Mouse (Mus musculus) urinary bladder, adult 2 months (tissue): Measurements from ENCODE around the gene Ifi213. TPM values are rescaled to one million over a fixed set of nuclear protein-coding genes. Genes with fewer than 3 reads are reported as not detected.
"Not testable (repeated sequence)": the region's sequence is repeated elsewhere in the genome, so short reads cannot be mapped to it uniquely, and the experiment has no call there.

Source experiments
- DNase-seq: peaks from one replicate; pipeline ENCODE4 v3.0.0; 2022; ENCODE audit warnings: low spot score
- polyA plus RNA-seq: library from polyadenylated mRNA; depleted of rRNA; stranded (reverse); fragments of >200 nt; gene quantifications from 2 replicates; pipeline ENCODE4 v1.2.3, GENCODE M21; 2012; rRNA removed

Ifi213 gene
- 3.0 and 3.2 TPM in 2 replicates for polyA plus RNA-seq

GRCm38 (mm10) chr1:173598838-173599494 lies at the start of gene Ifi213:
TSS of gene Ifi213 (minus strand) at chr1:173599274.
- not testable (repeated sequence) for DNase-seq

GRCm38 (mm10) chr1:173645393-173645792 lies 46.3 kb upstream of the Ifi213 start:
- DNase-seq, result no peak

- no peak for DNase-seq
These were observed 35.0 kb upstream of the Ifi213 start for GRCm38 (mm10) chr1:173633969-173634645.

GRCm38 (mm10) chr1:173630622-173631021 lies 31.5 kb upstream of the Ifi213 start, which contains the start of gene Ifi209:
TSS of gene Ifi209 (plus strand) at chr1:173630917.
- not testable (repeated sequence) for DNase-seq

- DNase-seq, result no peak
These were observed 27.6 kb upstream of the Ifi213 start for GRCm38 (mm10) chr1:173626686-173627085.

- DNase-seq, result no peak
These were observed 25.0 kb upstream of the Ifi213 start for GRCm38 (mm10) chr1:173624052-173624451.

GRCm38 (mm10) chr1:173622216-173622615 lies 23.1 kb upstream of the Ifi213 start:
- not testable (repeated sequence) for DNase-seq

GRCm38 (mm10) chr1:173610291-173610690 lies 11.2 kb upstream of the Ifi213 start:
- not testable (repeated sequence) for DNase-seq

- DNase-seq, result not testable (repeated sequence)
These were observed 9.4 kb downstream of the Ifi213 start for GRCm38 (mm10) chr1:173589698-173590097.

- no peak for DNase-seq
These were observed 19.0 kb downstream of the Ifi213 start for GRCm38 (mm10) chr1:173579921-173580585.

GRCm38 (mm10) chr1:173579079-173579478 lies 20.0 kb downstream of the Ifi213 start:
- no peak for DNase-seq

GRCm38 (mm10) chr1:173550491-173551050 lies 48.5 kb downstream of the Ifi213 start:
- not testable (repeated sequence) for DNase-seq

GRCm38 (mm10) chr1:173548798-173549197 lies 50.3 kb downstream of the Ifi213 start:
- DNase-seq, result not testable (repeated sequence)

GRCm38 (mm10) chr1:173535791-173536190 lies 63.3 kb downstream of the Ifi213 start, which contains the start of gene Ifi214:
TSS of gene Ifi214 (minus strand) at chr1:173535957.
- not testable (repeated sequence) for DNase-seq

GRCm38 (mm10) chr1:173521452-173521851 lies 77.6 kb downstream of the Ifi213 start:
- no peak for DNase-seq

Other genes starting within 250 kb of the Ifi213 start
- gene Aim2, start 248.4 kb downstream of the Ifi213 start, polyA plus RNA-seq, result 3.7 and 6.6 TPM in 2 replicates
- gene Cadm3, start 231.6 kb downstream of the Ifi213 start, polyA plus RNA-seq, result 34.3 and 36.2 TPM in 2 replicates
- 0.65 and 1.1 TPM in 2 replicates for gene Ifi206, start 108.2 kb downstream of the Ifi213 start, polyA plus RNA-seq
- gene Ifi214, start 63.3 kb downstream of the Ifi213 start, polyA plus RNA-seq, result 0.06 and 0.16 TPM in 2 replicates
- 1.5 and 1.9 TPM in 2 replicates for gene Ifi209, start 31.6 kb upstream of the Ifi213 start, polyA plus RNA-seq
- gene Ifi208, start 74.4 kb upstream of the Ifi213 start, polyA plus RNA-seq, result 0.07 and 0.12 TPM in 2 replicates
- 9.0 and 11.8 TPM in 2 replicates for gene Ifi207, start 142.5 kb upstream of the Ifi213 start, polyA plus RNA-seq
- 7.9 and 8.0 TPM in 2 replicates for gene Ifi204, start 167.7 kb upstream of the Ifi213 start, polyA plus RNA-seq